Mouse (Mus musculus) thymus, adult 2 months (tissue): ENCODE data around the gene Wdr3. TPM values are rescaled to one million over a fixed set of nuclear protein-coding genes. Genes with fewer than 3 reads are reported as not detected.
A peak's percentile ranks its signal among the peaks of the same experiment; 100 is the strongest.

Experiments used
- DNase-seq: peaks from one replicate; pipeline ENCODE4 v3.0.0; 2021
- H3K27ac ChIP-seq: fragments of 200-500 bp; 2 replicates; pipeline ENCODE4 v1.5.1; 2012; ENCODE audit warnings: low read length, control low read depth; ENCODE audit not compliant: control insufficient read depth, insufficient read depth
- H3K27me3 ChIP-seq: fragments of 200-500 bp; 2 replicates; pipeline ENCODE4 v1.6.1; 2012; ENCODE audit warnings: mild to moderate bottlenecking, low read length, moderate library complexity, mixed read lengths; ENCODE audit not compliant: control insufficient read depth, insufficient read depth
- H3K36me3 ChIP-seq: fragments of 200-500 bp; 2 replicates; pipeline ENCODE4 v1.6.1; 2012; ENCODE audit warnings: mild to moderate bottlenecking, low read length, moderate library complexity; ENCODE audit not compliant: control insufficient read depth, insufficient read depth
- H3K4me1 ChIP-seq: fragments of 200-500 bp; replicated peaks from 2 replicates; pipeline ENCODE4 v1.6.1; 2012; ENCODE audit warnings: low read length; ENCODE audit not compliant: control insufficient read depth, insufficient read depth
- H3K4me3 ChIP-seq: fragments of 200-500 bp; 2 replicates; pipeline ENCODE4 v1.5.1; 2012; ENCODE audit warnings: mild to moderate bottlenecking, low read length, control low read depth, moderate library complexity; ENCODE audit not compliant: control insufficient read depth, insufficient read depth
- CTCF ChIP-seq: fragments of 200-500 bp; IDR thresholded peaks from 2 replicates; pipeline ENCODE4 v1.5.1; 2012; ENCODE audit warnings: mild to moderate bottlenecking, control low read depth, low read length, moderate library complexity, borderline replicate concordance; ENCODE audit not compliant: control insufficient read depth, poor library complexity, insufficient read depth; ENCODE audit errors: extremely low read depth
- POLR2A ChIP-seq: fragments of 200-500 bp; IDR thresholded peaks from 2 replicates; pipeline ENCODE4 v1.6.1; 2012; ENCODE audit warnings: mild to moderate bottlenecking, low read length, control low read depth, moderate library complexity; ENCODE audit not compliant: control insufficient read depth, poor library complexity, insufficient read depth; ENCODE audit errors: extremely low read depth
- WGBS: fragments of 180-500 bp; shearing (Covaris S2); methylation state at CpG from one replicate; pipeline ENCODE4 v1.1.7; 2018; 5-methylcytosine and 5-hydroxymethylcytosine counted together
- polyA plus RNA-seq: library from polyadenylated mRNA; depleted of rRNA; stranded (reverse); fragments of >200 nt; gene quantifications from 2 replicates; pipeline ENCODE4 v1.2.3, GENCODE M21; 2012; rRNA removed

The Wdr3 gene
- polyA plus RNA-seq: 30.1 and 31.7 TPM in 2 replicates

GRCm38 (mm10) chr3:100162315-100163105 is at the start of gene Wdr3, which contains the start of gene Gdap2:
Gene Wdr3, minus strand, starts transcription at chr3:100162407.
Gene Gdap2, plus strand, starts transcription at chr3:100162381.
- H3K4me3 ChIP-seq: peak within 1 kb of the TSS; percentile 69
- H3K27ac ChIP-seq: peak within 1 kb of the TSS; percentile 39
- H3K4me1 ChIP-seq: peaks cover 3% of the 10 kb centered on the region
- H3K27me3 ChIP-seq: no peaks in the 10 kb centered on the region
- under 1% methylated on average over 55 of the region's 55 CpGs for WGBS
- H3K36me3 ChIP-seq: peaks cover 10% of the 10 kb centered on the region; the same call in 1 of the 2 replicates
- DNase-seq: peak; percentile 95
- peak; percentile 46; the same call in 1 of the 2 replicates for TF ChIP-seq CTCF
- TF ChIP-seq POLR2A: peak; percentile 93

- 81% methylated on average over 1 of the region's 1 CpGs for WGBS
- no peak for DNase-seq
- Histone ChIP-seq H3K27ac (no peak overlapping the region), H3K4me1 (no peaks in the 10 kb centered on the region), H3K36me3 (peaks cover 31% of the 10 kb centered on the region), H3K4me3 (no peak overlapping the region), H3K27me3 (no peaks in the 10 kb centered on the region)
- TF ChIP-seq POLR2A: no peak
- no peak for TF ChIP-seq CTCF
Measured at GRCm38 (mm10) chr3:100206973-100207372, 44.8 kb upstream of the Wdr3 start.

GRCm38 (mm10) chr3:100201554-100201953 is 39.3 kb upstream of the Wdr3 start:
- H3K4me1 ChIP-seq: no peaks in the 10 kb centered on the region
- peaks cover 47% of the 10 kb centered on the region for H3K36me3 ChIP-seq
- no peak overlapping the region for H3K4me3 ChIP-seq
- no peak for TF ChIP-seq CTCF
- TF ChIP-seq POLR2A: no peak
- no peak for DNase-seq
- 94% methylated on average over 7 of the region's 7 CpGs for WGBS
- H3K27me3 ChIP-seq: no peaks in the 10 kb centered on the region
- no peak overlapping the region for H3K27ac ChIP-seq

GRCm38 (mm10) chr3:100194210-100194609 is 32.0 kb upstream of the Wdr3 start:
- WGBS: 62% methylated on average over 5 of the region's 5 CpGs
- H3K36me3 ChIP-seq: peaks cover 37% of the 10 kb centered on the region
- no peak for TF ChIP-seq CTCF
- TF ChIP-seq POLR2A: no peak

GRCm38 (mm10) chr3:100189861-100190260 is 27.7 kb upstream of the Wdr3 start:
- 97% methylated on average over 11 of the region's 11 CpGs for WGBS
- Histone ChIP-seq H3K36me3 (peaks cover 27% of the 10 kb centered on the region), H3K4me3 (no peak overlapping the region), H3K27ac (no peak overlapping the region), H3K4me1 (no peaks in the 10 kb centered on the region), H3K27me3 (no peaks in the 10 kb centered on the region)
- TF ChIP-seq POLR2A (no peak), CTCF (no peak)
- DNase-seq: no peak

More at GRCm38 (mm10) chr3:100194210-100194609, 32.0 kb upstream of the Wdr3 start:
- Histone ChIP-seq H3K27ac (no peak overlapping the region), H3K4me1 (no peaks in the 10 kb centered on the region), H3K27me3 (no peaks in the 10 kb centered on the region), H3K4me3 (no peak overlapping the region)
- no peak for DNase-seq

DNA sequence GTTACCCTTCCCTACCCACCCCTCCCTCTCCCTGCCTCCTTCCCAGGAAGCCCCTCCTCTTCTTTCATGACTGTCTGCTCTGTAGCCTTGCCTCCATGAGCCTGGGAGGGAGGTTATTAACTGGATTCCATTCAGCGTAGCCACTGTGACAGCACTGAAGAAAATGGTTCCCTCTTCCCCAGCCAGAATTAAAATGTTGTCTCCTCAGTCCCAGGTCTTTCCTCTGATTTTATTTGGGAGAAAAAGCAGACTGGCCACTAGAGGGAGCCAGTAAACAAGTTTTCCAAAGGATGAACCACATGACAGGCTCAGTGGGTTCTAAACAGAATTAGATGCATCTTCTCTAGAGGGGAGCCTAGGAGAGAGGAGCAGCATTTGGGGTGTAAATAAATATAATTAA is 27.2 kb upstream of the Wdr3 start:
- Histone ChIP-seq H3K4me1 (no peaks in the 10 kb centered on the region), H3K27ac (no peak overlapping the region), H3K27me3 (no peaks in the 10 kb centered on the region), H3K4me3 (no peak overlapping the region), H3K36me3 (peaks cover 30% of the 10 kb centered on the region)
- peak; percentile 45 for DNase-seq
- WGBS: 77% methylated on average over 1 of the region's 1 CpGs
- TF ChIP-seq CTCF: no peak
- TF ChIP-seq POLR2A: no peak

DNA sequence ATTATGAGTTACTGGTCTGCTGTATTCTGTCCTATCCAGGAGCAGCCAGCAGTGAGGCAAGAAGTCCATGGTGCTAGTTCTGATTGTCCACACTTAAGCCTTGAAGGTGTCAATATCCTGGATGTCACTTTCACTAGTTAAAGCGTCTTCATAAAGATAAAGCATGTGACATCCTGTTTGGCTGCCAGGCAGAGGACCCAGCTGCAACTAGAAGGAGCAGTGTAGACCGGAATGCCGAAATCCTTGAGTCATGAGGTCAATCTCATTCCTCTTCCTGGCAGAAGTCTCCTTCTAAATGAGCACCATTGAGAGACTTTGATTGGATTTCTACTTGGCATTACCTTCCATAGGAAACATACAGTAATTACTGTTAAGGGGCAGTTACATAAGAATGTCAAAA is 18.3 kb upstream of the Wdr3 start:
- H3K4me1 ChIP-seq: no peaks in the 10 kb centered on the region
- WGBS: 93% methylated on average over 3 of the region's 3 CpGs
- DNase-seq: no peak
- H3K36me3 ChIP-seq: peaks cover 49% of the 10 kb centered on the region
- H3K27ac ChIP-seq: no peak overlapping the region
- TF ChIP-seq CTCF (no peak), POLR2A (no peak)
- no peaks in the 10 kb centered on the region for H3K27me3 ChIP-seq
- no peak overlapping the region for H3K4me3 ChIP-seq
